Mouse (Mus musculus): Measurements from ENCODE around the gene Kpnb1.

Gene Kpnb1

DNA sequence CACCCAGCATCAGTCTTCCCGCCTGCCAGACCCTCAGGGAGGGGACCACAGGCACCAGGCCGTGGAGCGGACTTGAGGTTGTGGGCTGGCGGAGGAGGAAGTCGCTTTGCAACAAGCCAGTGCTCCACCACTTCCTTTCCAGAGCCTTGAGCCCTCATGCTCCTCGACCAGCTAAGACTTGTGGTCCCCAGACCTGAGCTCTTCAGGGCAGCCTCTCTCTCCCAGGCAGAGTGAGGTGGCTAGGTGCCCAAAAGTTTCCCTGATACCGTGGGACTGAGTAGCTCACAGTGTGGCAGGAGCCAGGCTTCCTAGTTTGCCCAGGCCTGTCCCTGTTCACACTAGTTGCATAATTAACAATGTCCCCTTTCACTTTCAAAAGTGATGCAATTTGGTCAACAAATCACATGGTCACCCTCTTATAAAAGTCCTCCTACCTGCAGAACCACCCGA lies 45.5 kb downstream of the Kpnb1 start:
- DNase-seq (ENCODE audit: low spot score), result peak; percentile 43

DNA sequence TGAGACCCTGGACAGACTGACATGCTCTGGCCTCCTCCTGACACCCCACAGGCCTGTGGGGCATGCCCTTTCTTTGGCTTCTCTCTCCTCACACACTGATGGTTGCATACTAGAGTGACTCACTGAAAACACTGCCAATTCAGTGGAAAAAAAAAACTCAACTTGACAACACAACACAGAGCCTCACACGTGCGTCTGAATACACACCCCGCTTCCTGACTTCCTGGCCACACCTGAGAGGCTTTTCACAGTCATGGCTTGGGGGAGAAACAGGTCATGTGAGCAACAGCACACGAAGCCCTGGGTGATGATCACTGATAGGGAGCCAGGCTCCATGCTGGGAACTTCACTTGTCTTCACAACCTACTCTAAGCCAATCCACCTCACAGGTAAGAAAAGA lies 46.9 kb downstream of the Kpnb1 start:
- no peak for DNase-seq (ENCODE audit: low spot score)

DNA sequence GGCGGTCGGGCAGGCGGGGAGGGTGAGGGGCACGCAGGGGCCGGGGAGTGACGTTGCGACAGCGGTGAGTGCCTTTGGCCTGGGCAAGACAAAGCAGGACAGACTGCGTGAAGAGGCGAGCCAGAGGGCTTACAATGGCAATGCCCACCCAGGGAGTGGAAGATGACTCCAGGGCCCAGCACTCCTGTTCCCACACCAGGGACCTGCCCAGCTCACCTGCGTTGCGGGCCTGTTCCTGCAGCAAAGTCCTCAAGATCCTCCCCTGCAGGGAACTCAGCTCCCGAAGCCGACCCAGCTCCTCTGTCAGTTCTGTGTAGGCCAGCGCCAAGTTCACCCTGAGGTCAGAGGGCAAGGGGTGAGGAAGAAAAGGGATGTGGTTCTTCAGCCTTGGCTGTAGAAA lies 48.4 kb downstream of the Kpnb1 start:
- no peak for DNase-seq (ENCODE audit: low spot score)

DNA sequence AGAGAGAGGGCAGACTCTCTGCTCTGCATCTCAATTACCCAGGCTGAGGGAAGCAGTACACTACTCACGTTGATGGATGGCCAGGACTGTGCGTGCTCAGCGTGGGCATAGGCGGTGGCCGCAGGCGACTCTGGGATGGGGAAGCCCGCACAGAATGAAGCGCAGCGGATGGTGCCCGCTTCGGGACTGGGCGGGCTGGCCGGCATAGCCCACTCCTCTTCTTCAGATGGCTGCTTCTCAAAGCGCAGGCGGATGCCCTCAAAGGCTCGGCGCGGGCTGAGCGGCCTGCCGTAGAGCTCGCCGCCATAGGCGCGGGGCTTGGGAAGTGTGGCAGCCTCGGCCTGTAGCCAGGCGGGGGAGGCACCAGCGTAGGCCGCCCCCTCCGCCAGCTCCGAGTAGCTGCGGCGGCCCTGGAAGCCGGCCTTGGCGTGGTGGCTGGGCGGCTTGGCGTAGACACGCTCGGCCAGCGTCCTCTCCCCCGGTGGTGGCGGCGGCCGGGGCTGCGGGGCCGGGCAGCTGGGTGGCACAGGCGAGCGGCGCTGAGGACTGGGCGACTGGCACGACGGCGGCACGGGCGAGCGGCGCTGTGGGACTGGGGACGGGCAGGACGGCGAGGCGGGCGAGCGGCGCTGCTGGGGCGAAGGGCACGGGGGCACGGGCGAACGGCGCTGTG lies 49.0 kb downstream of the Kpnb1 start:
- DNase-seq (ENCODE audit: low spot score), result no peak

DNA sequence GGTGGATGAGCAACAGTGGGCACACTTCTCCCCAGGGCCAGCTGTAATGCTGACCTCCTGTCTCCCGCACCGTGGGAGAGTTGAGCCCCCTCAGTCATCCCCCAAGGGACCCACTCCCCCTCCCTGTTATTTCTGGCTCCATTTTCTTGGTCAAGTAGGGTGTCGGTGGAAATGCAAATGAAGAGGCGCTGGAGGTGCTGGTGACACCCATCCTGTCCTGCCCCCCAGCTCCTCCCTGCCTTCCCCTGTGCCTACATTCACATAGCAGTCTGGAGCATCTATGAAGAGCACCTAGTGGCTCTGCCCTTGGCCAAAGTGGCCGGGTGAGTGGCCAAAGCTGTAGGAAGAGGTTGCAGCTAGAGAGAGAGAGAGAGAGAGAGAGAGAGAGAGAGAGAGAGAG lies 54.4 kb downstream of the Kpnb1 start:
- DNase-seq (ENCODE audit: low spot score), result no peak

DNA sequence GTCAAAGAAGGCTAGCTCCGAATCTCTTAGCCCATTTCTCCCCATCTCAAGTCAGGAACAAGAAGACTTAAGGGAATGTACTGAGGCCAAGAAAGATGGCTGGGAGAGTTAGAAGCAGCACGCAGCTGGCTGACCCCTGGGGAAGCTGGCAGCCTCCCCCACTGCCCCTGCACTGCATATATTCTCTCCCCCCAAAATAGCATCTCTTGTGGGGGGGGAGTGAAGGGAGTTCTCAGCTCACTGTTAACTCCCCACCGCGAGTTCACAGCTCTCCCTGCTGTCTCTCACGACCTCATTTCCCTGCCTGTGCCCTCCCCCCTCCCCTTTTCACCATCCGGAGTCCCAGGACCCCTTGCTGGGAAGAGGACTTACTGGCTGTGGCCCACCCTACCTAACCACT lies 55.5 kb downstream of the Kpnb1 start:
- no peak for DNase-seq (ENCODE audit: low spot score)

DNA sequence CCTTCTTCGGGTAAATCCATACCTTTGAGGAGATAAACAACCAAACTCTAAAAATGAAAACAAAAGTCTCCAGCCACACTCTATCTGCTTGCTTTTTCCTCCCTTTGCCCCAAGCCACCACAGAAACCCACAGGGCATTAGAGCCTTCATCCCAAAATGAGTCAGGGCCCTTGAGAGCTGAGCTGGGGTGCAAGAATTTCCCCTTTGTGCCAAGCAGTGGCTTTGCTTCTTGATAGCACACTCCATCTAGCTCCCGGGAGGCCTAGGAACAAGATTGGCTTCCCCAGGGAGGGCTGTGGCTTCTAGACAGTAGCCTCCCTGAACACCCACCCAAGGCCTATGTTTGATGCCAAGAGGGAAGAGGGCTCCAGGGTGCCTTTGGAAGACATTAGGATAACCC lies 56.0 kb downstream of the Kpnb1 start:
- no peak for DNase-seq (ENCODE audit: low spot score)

DNA sequence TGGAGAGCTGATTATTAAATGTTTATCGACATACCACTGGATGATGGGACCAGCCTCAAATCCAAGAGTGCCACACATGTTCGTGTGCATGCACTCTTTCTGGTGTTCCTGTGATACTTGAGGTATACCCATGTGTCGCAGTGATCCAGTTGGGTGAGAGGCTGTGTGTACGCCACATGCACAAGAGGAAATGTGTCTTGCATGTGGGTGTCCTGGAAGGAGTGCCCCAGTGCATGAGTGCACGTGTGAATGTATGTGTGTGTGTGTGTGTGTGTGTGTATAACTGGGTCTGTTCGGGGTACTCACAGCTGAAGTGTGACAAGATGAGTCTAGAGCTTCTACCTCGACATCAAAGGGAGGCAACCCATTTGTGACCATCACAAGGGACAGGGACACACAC lies 57.4 kb downstream of the Kpnb1 start:
- DNase-seq (ENCODE audit: low spot score), result no peak

DNA sequence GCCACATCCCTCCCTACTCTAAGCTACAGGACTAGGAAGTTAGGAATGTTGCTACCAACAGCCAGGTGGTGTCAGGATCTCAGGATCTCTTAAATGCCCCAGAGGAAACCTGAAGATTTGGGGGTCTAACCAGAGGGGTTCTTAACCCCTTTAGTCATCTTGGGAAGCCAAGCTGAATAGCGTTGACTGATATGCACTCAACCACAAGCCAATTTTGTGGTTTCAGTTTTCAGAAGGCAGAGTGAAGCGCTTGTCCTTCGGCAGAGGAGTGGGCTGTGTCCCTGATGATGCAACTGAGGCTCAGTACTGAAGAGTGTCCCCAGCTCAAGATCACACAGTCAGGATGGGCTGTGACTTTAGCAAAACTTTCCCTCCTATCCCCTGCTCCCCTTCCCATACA lies 58.7 kb downstream of the Kpnb1 start:
- DNase-seq (ENCODE audit: low spot score), result no peak

DNA sequence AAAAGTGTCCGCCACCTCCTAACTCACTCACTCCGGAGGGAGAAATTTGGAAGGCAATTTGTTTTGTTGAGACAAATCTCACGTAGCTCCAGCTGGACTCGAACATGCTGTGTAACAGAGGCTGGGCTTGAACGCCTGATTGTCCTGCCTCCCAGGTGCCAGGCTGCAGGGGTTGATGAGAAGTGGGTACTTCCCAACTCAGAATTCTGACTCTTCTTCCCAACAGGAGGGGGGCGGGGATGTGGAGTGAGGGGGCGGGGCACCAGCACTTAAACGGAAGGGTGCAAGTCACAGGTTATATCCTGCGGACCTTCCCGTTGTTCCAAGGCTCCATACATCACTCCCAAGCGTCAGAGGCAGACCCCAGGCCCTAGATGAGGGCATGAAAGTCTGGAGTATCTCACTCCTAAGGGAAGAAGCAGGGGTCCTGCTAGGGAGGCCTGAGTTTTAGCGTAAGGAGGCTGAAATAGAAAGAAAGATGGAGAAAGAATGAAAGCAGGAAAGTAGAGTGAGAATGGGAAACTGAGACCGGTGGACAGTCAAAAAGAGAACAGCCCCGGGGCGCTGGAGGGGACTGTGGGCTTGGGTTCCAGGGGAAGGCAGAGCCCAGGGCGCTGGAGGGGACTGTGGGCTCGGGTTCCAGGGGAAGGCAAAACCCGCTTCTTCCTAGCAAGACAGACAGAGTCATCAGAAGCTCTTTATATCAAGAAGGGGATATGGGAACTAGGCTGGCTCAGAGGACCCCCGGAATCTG lies 60.0 kb downstream of the Kpnb1 start:
- DNase-seq (ENCODE audit: low spot score), result no peak

DNA sequence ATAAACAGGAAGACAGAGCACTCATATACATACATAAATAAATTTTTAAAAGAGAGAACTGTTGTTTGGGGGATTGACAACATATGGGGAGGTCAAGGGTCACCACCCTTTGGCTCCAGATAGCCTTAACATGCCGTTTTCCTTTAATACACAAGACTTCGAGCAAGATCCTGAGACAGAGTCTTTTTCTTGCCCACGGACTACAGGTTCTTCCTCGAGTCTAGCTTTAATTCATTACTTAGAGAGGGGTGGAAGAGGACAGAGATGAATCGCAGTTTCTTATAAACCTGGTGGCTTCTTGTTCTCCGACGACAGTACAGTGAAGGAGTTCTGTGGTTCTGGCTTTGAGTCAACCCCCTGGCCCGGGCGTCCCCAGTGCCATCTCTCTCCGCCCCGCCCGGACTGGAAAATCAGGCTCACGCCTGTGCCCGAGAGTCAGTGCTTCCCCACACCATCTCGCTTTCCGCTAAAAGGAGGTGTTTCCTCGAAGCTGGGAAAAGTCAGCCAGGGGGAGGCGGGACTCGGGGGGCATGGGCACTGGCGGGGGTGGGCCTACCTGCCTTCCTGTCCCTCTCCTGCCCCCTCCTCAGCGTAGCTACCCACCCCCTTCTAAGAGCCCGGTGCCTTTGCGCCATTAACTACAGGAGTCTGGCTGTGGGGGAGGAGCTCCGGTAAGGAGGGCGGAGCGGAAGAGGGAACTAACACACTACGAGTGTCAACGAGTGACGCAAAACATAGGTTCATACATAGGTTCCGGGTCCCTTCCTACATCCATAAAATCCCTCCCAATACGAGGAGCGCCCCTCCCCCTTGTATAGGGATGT lies 60.8 kb downstream of the Kpnb1 start:
- peak; percentile 47 for DNase-seq (ENCODE audit: low spot score)

DNA sequence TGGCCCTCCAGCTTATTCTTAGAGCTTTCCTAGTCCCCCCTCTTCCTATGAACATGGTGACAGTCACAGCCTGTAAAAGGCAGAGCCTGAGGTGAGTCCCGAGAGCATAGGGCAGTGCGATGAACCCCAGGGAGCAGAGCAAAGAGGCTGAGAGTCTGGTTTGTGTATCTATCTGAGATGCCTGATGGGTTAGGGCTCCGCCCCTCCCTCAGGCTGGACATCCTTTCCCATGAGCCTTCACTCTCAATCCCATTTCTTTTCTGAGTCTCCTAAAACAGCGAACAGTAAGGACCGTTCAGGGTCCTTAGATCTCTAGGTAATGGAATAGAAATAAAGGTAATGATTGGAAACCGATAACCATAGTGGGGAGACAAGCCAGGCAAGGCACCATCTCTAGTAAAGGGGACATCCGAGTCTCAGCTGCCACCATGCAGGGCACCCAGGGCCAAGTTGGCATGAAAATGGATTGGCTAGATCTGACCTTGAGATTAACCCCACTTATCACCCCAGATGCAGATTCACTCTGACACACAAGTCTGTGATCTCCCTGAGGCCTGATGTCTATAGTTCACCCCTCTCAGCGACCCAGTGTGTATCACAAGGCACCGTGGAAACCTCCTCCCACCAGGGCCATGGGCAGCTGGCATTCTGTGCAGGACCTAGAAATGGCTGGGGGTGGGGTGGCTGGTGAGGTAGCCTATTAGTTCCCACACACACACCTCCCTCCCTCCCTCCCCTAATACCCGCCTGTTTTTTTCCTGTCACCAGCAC lies 63.2 kb downstream of the Kpnb1 start:
- DNase-seq (ENCODE audit: low spot score), result no peak

DNA sequence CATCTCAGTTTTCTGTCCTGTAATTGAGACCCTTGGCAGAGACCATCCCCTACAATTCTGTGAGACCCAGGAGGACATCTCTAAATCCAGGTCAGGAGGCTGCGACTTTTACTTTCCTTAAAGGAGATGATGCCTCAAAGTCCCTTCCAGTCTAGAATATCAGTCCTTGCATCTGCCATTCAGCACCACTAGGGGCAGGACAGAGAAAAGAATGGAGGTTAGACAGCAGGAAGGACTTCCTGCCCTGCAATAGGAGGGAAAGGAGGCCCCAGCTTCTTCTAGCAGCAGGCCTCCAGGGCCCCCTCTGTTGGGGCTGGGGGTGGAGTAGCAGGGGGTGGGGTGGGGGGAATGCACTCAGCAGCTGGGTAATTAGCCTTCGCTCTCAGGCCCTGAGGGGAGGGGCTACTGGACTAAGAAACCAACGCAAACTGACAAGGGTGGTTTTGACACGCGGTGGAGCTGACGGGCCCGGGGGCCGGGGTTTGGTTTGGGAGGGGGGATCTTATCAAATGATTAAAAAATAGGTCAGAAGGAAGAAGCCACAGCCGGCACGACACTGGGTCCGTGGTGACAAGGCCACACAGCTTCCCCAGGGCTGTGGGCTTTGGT lies 64.3 kb downstream of the Kpnb1 start:
- no peak for DNase-seq (ENCODE audit: low spot score)

DNA sequence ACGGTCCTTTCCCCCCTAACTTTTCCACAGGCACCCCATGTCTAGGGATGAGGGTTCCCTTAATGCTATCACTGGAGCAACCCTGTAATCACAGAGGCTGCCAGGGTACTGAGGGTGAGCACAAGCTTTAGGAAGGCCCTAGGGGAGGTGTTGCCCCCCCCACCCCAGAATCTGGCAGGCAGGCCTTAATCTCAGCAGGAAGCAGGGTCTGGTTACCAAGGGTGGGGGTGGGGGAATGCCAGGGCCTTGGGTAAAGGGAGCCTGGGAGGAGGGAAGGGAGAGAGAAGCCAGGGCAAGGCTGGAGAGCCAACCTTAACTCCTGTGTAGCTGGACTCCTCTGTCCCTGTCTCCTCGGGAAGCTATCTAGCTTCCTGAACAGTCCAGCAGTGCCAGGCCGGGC lies 67.0 kb downstream of the Kpnb1 start:
- no peak for DNase-seq (ENCODE audit: low spot score)

DNA sequence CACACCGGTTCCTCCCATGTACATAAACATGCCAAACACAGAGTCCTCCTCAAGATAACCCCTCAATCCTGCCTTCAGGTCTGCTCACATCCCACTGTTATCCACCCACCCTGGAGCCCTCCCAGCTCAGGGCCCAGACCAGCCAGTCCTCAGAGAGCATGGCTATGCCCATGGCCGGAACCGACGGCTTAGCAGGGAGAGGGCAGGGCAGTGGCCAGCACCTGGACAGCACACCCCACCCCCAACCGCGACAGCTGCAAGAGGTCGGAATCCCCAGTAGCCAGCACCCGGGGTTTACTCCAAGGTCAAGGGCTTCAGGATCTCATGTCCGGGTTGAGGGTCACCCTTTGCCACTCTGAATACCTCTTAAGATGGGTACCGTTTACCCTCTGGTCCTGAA lies 67.5 kb downstream of the Kpnb1 start:
- DNase-seq (ENCODE audit: low spot score), result no peak

DNA sequence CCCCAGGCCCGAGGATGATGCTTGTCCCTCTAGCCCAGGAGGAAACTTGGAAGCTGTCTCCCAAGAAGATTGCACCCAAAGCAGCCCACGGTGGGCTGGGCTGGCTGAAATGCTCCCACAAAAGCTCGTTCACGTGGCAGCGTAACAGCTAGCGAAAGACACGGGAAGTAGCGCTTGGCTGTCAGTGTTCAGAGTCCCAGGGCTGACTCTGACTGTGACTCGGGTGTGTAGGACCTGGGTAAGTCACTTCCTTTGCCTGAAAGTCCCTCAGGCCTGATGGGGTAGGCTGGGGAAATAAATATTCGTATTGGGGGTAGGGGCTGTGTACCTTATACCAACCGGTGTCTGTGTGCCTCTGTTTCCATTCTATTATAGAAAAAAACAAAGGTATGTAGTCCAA lies 71.9 kb downstream of the Kpnb1 start:
- DNase-seq (ENCODE audit: low spot score), result no peak

DNA sequence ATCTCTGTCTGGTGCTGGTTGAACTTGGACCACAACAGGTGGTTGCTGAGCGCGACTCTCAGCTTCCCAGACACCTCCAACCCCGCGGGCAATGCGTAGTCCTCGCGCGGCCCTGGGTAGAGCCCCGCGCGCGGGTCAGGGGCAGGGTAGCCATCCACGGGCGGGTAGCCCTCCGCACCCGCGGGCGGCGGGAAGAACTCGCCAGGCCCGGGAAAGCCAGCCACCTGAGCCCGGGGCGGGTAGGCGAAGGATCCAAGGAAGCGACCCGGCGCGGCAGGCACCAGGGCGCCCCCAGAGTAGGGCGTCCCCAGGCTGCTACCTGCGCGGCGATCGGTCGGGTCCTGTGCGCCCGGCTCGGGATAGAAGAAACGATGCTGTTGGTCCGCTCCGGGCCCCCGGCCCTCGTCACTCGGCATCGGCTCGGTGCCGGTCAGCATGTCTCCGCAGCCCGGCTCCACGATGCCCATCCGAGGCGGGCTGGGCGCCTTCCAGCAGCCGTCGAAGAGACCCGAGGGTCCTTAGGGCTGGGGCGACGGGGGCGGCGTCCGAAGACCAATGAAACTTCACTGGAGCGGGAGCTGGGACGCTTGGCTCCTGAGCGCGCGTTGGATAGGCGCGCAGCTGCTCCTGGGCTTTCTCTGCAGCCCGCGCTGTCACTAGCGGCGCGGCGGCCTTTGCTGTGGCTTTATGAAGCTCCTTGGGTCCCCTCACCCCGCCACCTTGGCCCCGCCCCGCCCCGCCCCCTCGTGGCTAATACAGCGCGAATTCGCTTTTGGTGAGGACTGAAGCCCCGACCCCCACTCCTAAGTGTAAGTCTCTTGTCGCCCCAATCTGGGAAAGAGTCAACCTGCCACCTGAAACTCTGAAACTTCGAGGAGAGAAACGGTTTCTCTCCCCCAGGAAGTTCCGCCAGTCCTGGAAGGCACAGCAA lies 72.7 kb downstream of the Kpnb1 start, which contains the start of gene Tbx21:
Gene Tbx21, minus strand, starts transcription at position 661 of the 931 bp plus-strand sequence.
- no peak for DNase-seq (ENCODE audit: low spot score)

DNA sequence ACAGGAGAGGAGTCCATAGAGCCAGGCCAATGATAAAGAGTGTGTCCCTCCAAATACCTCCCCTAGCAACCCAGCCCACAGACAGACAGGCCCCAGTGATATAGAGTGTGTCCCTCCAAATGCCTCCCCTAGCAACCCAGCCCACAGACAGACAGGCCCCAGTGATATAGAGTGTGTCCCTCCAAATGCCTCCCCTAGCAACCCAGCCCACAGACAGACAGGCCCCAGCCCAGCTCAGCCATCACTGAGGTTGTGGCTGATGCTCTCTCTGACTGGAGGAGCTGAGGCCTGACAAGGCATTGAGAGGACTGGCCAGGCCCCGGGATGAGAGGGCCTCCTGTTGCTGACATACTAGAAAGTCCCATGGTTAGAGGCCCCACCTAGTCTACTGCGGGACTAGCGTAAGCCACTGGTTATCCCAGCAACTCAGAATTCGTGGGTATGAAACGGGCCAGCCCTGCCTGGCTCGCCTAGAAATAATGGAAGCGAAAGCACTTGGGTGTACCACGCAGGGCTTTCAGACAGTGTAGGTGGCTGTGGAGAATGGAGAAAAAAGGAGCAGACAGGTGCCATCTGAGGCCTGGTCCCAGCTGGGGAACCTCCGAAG lies 75.1 kb downstream of the Kpnb1 start:
- no peak for DNase-seq (ENCODE audit: low spot score)

All from spleen, adult 12 weeks (tissue).